Mouse (Mus musculus): ENCODE data around the gene Mettl26.

Gene Mettl26

GRCm38 (mm10) chr17:25874721-25875170 is at the start of gene Mettl26:
Gene Mettl26 (plus strand): TSS chr17:25875074.
- peak; percentile 94 for DNase-seq (ENCODE audit: low spot score)

- no peak for DNase-seq (ENCODE audit: low spot score)
Observed at GRCm38 (mm10) chr17:25825311-25825710, 49.6 kb upstream of the Mettl26 start.

GRCm38 (mm10) chr17:25825984-25826570 is 48.8 kb upstream of the Mettl26 start:
- DNase-seq (ENCODE audit: low spot score): no peak

- DNase-seq (ENCODE audit: low spot score): no peak
Observed at GRCm38 (mm10) chr17:25827011-25827410, 47.9 kb upstream of the Mettl26 start.

- DNase-seq (ENCODE audit: low spot score): no peak
Observed at GRCm38 (mm10) chr17:25827546-25828222, 47.2 kb upstream of the Mettl26 start.

- no peak for DNase-seq (ENCODE audit: low spot score)
Observed at GRCm38 (mm10) chr17:25828223-25828594, 46.7 kb upstream of the Mettl26 start.

- DNase-seq (ENCODE audit: low spot score): no peak
Observed at GRCm38 (mm10) chr17:25828712-25829557, 45.9 kb upstream of the Mettl26 start, which contains the start of gene Jmjd8. Gene Jmjd8 (plus strand): TSS chr17:25828867.

- DNase-seq (ENCODE audit: low spot score): no peak
Observed at GRCm38 (mm10) chr17:25829558-25830017, 45.3 kb upstream of the Mettl26 start.

- DNase-seq (ENCODE audit: low spot score): no peak
Observed at GRCm38 (mm10) chr17:25830200-25830753, 44.6 kb upstream of the Mettl26 start.

GRCm38 (mm10) chr17:25830806-25831431 is 44.0 kb upstream of the Mettl26 start:
- DNase-seq (ENCODE audit: low spot score): no peak

- DNase-seq (ENCODE audit: low spot score): no peak
Observed at GRCm38 (mm10) chr17:25831451-25832281, 43.2 kb upstream of the Mettl26 start.

GRCm38 (mm10) chr17:25832436-25833290 is 42.2 kb upstream of the Mettl26 start:
- peak; percentile 99 for DNase-seq (ENCODE audit: low spot score)

- DNase-seq (ENCODE audit: low spot score): peak; percentile 82
Observed at GRCm38 (mm10) chr17:25833291-25833663, 41.6 kb upstream of the Mettl26 start, which contains the start of gene Stub1. Gene Stub1 (minus strand): TSS chr17:25833404.

- DNase-seq (ENCODE audit: low spot score): no peak
Observed at GRCm38 (mm10) chr17:25833961-25834594, 40.8 kb upstream of the Mettl26 start.

GRCm38 (mm10) chr17:25834595-25835222 is 40.2 kb upstream of the Mettl26 start:
- DNase-seq (ENCODE audit: low spot score): no peak

GRCm38 (mm10) chr17:25835301-25835700 is 39.6 kb upstream of the Mettl26 start:
- no peak for DNase-seq (ENCODE audit: low spot score)

GRCm38 (mm10) chr17:25835816-25836215 is 39.1 kb upstream of the Mettl26 start:
- no peak for DNase-seq (ENCODE audit: low spot score)

GRCm38 (mm10) chr17:25836397-25837075 is 38.3 kb upstream of the Mettl26 start:
- no peak for DNase-seq (ENCODE audit: low spot score)
